Mouse (Mus musculus) thymus, adult 2 months (tissue): ENCODE data around the gene Itpr1.

Source experiments
- CTCF ChIP-seq: fragments of 200-500 bp; IDR thresholded peaks from 2 replicates; pipeline ENCODE4 v1.5.1; 2012; ENCODE audit warnings: mild to moderate bottlenecking, control low read depth, low read length, moderate library complexity, borderline replicate concordance; ENCODE audit not compliant: control insufficient read depth, poor library complexity, insufficient read depth; ENCODE audit errors: extremely low read depth
- POLR2A ChIP-seq: fragments of 200-500 bp; IDR thresholded peaks from 2 replicates; pipeline ENCODE4 v1.6.1; 2012; ENCODE audit warnings: mild to moderate bottlenecking, low read length, control low read depth, moderate library complexity; ENCODE audit not compliant: control insufficient read depth, poor library complexity, insufficient read depth; ENCODE audit errors: extremely low read depth

GRCm38 (mm10) chr6:108222875-108223274, 10.0 kb downstream of the Itpr1 start:
- TF ChIP-seq POLR2A (no peak), CTCF (no peak)
